Mouse (Mus musculus): ENCODE results near the gene Cerk.

GRCm38 (mm10) chr15:86116421-86116820 lies 69.5 kb downstream of the Cerk start:
- TF ChIP-seq NRF1 (IDR thresholded peaks at IDR 0.05; ENCODE audit: low read depth, low read length) (no peak), CTCF (conservative IDR thresholded peaks at IDR 0.05 in 1 of 2, IDR thresholded peaks at IDR 0.05 in 1 of 2; ENCODE audit: low read depth in 2 of 2, low read length in 2 of 2) (no peak), POLR2A (IDR thresholded peaks at IDR 0.05; ENCODE audit: low read depth, low read length) (no peak), ETS1 (conservative IDR thresholded peaks at IDR 0.05; ENCODE audit: low read depth, low read length) (no peak), IRF4 (IDR thresholded peaks at IDR 0.05; ENCODE audit: low read depth, low read length) (no peak), MAZ (IDR thresholded peaks at IDR 0.05; ENCODE audit: low read depth, low read length) (no peak), JUND (conservative IDR thresholded peaks at IDR 0.05; ENCODE audit: low read depth, low read length) (no peak), ZC3H11A (IDR thresholded peaks at IDR 0.05; ENCODE audit: low read depth, low read length) (no peak), CHD2 (IDR thresholded peaks at IDR 0.05; ENCODE audit: low read length) (no peak), CHD1 (IDR thresholded peaks at IDR 0.05; ENCODE audit: low read depth, low read length) (no peak), TCF12 (IDR thresholded peaks at IDR 0.05; ENCODE audit: low read depth, low read length) (no peak), EP300 (IDR thresholded peaks at IDR 0.05; ENCODE audit: low read length) (no peak), SMC3 (IDR thresholded peaks at IDR 0.05; ENCODE audit: low read depth, low read length) (no peak)

Measured in CH12.LX (cell line).